Mouse (Mus musculus) embryo, embryonic 11 days (tissue): ENCODE measurements around the gene 1110008L16Rik.
"Not testable (repeated sequence)": the region's sequence is repeated elsewhere in the genome, so short reads cannot be mapped to it uniquely, and the experiment has no call there.

Experiments
- DNase-seq: peaks from one replicate; pipeline ENCODE4 v3.0.0-alpha.2; 2015

Gene 1110008L16Rik

GRCm38 (mm10) chr12:55395601-55396000 is 96.2 kb downstream of the 1110008L16Rik start:
- DNase-seq: not testable (repeated sequence)

- DNase-seq: no peak
Observed at GRCm38 (mm10) chr12:55396536-55396935, 97.2 kb downstream of the 1110008L16Rik start.

DNA sequence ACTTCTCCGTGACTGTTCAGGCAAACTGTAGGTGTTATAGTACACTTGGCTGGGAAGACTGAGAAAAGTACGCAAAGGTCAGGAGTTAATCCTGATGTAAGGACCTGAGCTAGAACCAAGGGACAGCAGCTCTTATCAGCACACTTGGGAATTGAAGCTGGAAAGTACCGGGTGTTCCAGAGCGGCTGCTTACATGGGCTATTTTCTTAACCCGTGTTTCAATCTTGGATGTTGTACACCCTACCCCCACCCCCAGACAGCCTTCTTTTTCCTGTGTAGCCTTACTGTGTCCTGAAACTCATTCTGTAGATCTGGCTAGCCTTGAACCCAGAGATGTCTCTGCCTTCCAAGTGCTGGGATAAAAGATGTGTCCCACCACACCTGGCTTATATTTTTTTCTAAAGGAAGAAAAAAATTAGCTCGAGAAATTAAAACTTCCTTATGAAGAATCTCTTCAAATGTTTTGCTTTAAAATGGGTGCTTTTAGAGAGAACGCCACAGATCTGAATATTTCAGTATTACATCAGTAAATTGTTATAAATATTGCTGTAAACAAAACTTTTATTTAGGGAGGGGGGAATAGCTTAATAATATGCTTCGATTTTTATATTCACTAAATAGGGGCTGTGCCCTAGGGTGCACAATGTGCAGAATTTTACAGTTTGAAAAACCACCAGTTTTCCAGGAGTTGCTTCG is 98.3 kb downstream of the 1110008L16Rik start:
- DNase-seq: no peak

GRCm38 (mm10) chr12:55398240-55399127 is 99.1 kb downstream of the 1110008L16Rik start:
- DNase-seq: peak; percentile 97

- no peak for DNase-seq
Observed at GRCm38 (mm10) chr12:55399128-55399677, 99.8 kb downstream of the 1110008L16Rik start.

GRCm38 (mm10) chr12:55407888-55408287 is 108.5 kb downstream of the 1110008L16Rik start:
- DNase-seq: no peak

DNA sequence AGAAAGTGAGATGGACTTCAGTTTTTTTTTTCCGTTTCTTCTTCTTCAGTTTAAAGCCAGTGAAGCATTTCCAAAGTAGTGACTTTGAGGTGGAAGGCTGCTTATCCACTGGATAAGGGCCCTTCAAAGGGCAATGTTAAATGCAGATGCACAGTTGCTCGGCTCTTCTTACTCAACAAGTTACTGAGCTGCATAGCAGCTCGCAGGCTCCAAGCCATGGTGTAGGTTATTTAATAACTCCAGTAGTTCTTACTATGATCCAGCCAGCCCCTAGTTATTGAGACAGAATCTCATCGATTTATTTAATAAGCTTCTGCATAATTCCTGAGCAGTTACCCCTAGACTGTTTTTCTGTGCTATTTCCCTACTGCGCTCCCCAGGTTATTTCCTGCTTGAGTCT is 115.9 kb downstream of the 1110008L16Rik start:
- no peak for DNase-seq

DNA sequence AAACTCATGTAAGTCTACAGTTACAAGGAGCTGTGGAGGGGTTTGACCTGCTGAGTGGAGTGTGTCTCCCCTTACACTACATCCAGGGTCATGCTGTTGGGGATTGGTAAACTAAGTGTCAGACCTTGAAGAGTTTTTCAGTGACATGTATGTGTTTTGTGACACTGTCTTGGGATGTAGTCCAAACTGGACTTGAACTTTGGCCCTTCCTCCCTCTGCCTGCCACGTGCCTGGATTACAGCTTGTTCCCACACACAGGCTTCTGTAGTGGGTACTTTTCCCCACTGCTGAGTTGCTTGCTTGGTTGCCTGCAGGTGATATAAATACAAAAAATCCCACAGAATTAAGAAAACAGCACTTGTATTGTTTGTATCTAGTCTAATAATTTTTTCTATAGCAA is 116.4 kb downstream of the 1110008L16Rik start:
- no peak for DNase-seq

- no peak for DNase-seq
Observed at GRCm38 (mm10) chr12:55420220-55420619, 120.8 kb downstream of the 1110008L16Rik start.

- DNase-seq: no peak
Observed at GRCm38 (mm10) chr12:55422057-55422456, 122.7 kb downstream of the 1110008L16Rik start.

DNA sequence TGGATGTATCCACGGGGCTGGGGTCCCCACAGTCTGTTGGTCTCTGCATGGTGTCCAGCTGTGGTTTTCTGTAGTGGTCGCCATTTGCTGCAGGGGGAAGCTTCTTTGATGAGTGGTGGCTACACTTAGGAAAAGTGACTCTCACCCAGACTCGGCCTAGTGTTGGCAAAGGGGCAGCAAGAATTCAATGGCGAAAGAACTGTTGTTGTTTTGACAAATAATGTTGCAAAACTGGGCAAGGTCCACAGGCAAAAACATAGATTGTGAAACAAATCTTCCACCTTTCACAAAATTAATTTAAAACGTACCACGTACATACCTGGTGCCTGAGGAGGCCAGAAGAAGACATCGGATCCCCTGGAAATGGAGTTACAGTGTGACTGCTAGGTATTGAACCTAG is 126.9 kb downstream of the 1110008L16Rik start:
- DNase-seq: no peak

DNA sequence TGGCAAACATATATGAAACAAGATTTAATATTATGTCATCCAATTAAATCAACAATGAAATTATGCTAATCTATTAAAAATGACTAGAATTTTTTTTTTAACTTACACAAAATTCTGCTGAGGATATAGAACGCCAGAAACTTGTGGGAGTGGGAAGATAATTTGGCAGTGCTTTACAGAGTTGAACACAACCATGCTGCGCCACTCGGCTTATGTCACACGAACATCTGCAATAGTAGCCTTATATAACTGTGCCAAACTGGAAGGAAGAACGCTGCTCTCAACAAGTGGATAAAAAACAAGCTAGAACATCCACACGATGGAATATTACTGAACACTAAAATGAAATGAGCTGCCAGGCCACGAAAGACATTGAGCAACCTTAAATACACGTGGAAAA is 129.8 kb downstream of the 1110008L16Rik start:
- no peak for DNase-seq

GRCm38 (mm10) chr12:55429956-55430355 is 130.6 kb downstream of the 1110008L16Rik start:
- no peak for DNase-seq
